Mouse (Mus musculus): Measurements from ENCODE around the gene Atf3.

DNA sequence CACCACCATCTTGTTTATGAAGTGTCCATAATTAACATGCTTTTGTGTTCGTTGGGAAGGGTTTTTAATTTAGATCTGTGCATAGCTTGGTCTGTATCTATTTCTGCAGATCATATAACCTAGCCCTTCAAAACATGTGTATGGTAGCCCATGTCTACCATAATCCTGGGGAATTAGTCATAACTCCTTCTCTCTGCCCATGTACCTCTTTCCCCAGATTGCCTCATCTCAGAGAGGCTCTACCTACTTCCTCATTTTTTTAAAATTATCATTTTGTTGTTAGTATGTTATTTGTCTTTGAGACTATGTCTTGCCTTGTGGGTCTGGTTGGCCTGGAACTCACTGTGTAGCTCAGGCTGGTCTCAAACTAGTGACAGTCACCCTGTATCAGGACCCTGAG lies 30.6 kb upstream of the Atf3 start:
- TF ChIP-seq CTCF (IDR thresholded peaks at IDR 0.05; ENCODE audit: control insufficient read depth, insufficient read depth, insufficient replicate concordance, low read depth, low read length) = no peak
- TF ChIP-seq POLR2A (IDR thresholded peaks at IDR 0.05; ENCODE audit: control insufficient read depth, low read depth, low read length) = no peak

Data from testis, adult 2 months (tissue).